Mouse (Mus musculus) granulocyte monocyte progenitor cell, adult 5-6 weeks (primary cell): ENCODE data around the gene Ctsa. TPM values are rescaled to one million over a fixed set of nuclear protein-coding genes. Genes with fewer than 3 reads are reported as not detected.

Experiments used
- ATAC-seq: replicated peaks from 2 replicates; pipeline ENCODE4 v1.8.0; 2016; ENCODE audit warnings: mild to moderate bottlenecking, moderate TSS enrichment, inconsistent platforms; ENCODE audit not compliant: poor library complexity, severe bottlenecking
- total RNA-seq, 2 experiments: library from RNA; stranded (forward) in 1 of 2; stranded (reverse) in 1 of 2; fragments of 200-712, 200-1000 nt in 1 of 2; fragments of >200 nt in 1 of 2; fragmentation: Nextera tagmentation in 1 of 2; gene quantifications; 2 replicates each; pipeline ENCODE4 v1.2.3; 2014 to 2017

Gene Ctsa
- total RNA-seq, 2 experiments from 2014 or later: 89.0 to 109 TPM

DNA sequence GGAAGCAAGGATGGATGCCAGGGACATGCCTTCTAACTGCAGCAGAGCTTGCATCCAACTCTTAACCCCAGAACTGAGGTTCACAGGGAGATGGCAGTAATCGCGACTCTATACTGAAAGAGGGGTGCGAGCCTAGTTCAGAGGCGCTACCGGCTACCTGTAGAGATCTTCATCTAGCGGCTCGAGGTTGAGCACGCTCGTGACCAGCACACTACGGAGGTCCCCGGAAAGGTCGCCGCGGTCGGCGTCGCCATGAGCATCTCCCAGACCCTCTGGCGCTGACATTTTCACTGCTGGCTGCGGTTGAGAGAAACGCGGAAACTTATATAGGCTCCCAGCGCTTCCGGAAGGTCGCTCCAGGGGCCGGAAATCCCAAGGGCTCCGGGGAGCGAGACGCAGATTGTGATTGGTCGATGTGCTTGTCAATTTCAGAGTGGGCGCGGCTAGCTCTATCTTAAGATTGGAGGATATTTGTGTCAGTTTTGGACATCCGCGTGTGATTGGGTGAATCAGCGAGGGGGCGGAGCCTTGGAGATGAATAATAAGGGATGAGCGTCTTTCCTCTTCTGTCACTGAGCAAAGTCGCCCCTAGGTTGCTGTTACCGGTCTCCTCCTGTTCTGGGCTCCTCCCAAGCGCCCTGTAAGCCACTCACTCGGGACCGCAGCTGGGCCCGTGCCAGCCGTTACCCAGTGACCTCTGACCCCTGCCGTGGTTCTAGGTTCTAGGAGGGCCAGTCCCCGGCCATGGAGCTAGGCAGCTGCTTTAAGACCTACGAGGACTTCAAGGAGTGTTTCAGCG, 27.9 kb upstream of the Ctsa start, which contains the start of the genes Acot8 and Zswim3:
Acot8 (minus strand) TSS at position 350 of the 799 bp plus-strand sequence.
Zswim3 (plus strand) TSS at position 566 of the 799 bp plus-strand sequence.
- ATAC-seq: peak; percentile 92

DNA sequence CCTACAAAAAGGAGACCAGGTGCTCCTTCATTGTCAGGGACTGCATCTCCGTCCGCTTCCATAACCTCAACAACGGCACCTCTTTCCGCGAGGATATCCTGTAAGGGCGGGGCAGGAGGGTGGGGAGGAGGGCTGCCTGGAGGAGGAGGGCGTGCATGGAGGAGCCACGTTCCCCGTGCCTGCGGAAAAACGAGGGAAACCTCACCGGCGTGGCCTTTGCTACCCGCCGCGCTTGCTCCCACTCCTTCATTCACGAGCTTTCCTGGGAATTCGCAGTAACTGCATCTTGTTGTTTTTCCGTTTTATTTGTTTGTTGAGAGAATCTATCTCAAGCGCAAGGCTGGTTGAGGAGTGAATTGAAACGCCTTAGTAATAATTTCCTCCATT, 27.3 kb upstream of the Ctsa start:
- peak; percentile 38 for ATAC-seq

DNA sequence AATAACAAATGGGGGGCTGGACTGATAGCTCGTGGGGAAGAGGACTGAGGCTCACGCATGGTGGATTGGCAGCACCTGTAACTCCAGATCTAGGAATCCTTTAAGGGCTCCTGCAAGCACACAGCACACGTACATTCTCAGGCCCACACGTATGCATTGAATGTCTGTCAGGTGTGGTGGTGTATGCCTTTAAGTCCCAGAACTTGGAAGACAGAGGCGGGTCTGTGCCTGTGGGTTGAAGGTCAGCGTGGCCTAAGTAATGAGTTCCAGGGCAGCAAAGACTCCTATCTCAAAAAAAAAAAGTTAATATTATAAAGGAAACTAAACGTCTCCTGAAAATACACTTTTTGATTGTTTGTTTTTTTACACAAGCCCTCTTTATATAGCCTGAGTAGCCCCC, 26.1 kb upstream of the Ctsa start:
- no peak for ATAC-seq

DNA sequence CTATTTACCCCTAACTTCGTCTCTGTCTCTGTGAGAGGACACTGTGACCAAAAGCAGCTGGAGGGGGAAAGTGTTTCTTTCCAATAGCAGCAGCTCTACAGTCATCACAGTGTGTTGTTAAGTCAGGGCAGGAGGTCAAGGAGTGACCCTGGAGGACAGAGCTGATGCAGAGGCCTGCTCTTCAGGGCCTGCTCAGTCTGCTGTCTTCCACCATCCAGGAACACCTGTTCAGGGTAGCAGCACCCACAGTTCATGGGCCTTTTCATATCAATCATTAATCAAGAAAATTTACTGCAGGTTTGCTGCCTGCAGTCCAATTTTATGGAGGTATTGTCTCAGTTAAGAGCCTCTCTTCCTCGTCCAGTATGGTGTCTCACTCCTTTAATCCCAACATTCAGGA, 19.1 kb upstream of the Ctsa start:
- no peak for ATAC-seq

DNA sequence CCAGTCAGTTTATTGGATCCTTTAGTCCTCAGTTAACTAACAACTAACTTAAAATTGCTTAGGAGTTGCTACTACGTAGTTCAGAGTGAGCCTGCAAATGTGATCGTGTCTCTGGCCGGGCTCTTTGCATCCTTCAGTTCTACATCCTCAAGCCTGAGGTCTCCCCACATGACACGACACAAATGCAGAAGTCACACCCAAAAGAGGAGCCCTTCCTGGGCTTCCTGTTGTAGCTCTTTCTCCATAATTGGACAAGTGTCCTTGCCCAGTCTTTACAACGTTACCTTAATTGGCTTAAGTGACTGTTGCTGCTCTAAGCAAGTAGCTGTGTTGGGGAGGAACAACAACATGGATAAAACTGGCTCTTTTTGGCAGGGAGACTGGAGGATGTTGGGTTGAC, 17.3 kb upstream of the Ctsa start:
- ATAC-seq: peak; percentile 99

DNA sequence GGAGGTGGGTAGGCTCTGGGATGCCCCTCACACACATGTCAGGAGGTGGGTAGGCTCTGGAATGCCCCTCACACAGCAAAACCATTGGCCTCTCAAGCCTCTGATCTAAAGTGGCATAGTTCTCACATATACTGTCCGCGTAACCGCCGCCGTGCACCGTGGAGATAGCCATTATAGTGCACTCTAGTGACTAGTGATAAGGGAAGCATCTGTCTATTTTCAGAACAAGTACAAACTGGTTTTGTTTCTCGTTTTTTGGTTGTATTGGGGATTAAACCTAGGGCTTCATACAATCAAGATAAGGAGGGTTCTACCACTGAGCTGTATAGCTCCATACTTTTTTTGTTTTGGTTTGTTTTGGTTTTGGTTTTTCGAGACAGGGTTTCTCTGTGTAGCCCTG, 16.9 kb upstream of the Ctsa start:
- no peak for ATAC-seq

DNA sequence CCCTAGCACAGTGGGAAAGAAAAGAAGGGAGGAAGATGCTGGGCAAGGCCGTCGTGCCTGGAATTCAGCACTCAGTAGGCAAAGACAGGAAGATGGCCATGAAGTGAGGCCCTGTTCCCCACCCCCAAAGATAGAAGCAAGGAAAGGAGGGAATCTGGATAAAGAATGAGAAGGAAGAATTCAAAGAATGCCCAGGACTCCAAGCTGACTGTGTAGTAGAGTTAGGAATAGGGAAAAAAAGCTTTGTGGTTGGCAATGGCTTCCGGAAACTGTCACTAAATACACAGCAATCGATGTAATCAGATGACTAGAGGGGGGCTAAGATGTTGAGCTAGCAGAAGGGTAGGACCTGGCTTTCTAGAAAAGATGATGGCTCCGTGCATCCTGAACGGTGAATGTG, 15.5 kb upstream of the Ctsa start:
- no peak for ATAC-seq

DNA sequence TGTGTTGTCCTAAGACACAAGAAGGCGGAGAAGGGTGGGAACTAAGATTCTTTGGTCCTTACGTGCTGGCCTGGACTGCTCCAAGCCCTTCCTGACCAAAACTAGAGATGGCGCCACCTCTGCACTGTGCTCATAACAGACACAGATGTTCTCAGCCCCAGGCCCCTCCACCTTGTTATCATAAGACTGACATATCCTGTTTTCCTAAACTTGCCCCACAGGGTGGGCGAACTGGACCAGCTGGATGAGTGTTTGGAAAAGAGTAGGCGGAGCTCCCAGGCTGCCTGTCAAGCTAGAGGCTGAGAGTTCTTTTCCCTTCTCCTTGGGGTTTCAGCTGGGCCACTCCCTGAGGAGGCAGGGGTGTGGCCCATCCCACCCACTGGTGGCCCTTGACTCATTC, 15.0 kb upstream of the Ctsa start:
- no peak for ATAC-seq

DNA sequence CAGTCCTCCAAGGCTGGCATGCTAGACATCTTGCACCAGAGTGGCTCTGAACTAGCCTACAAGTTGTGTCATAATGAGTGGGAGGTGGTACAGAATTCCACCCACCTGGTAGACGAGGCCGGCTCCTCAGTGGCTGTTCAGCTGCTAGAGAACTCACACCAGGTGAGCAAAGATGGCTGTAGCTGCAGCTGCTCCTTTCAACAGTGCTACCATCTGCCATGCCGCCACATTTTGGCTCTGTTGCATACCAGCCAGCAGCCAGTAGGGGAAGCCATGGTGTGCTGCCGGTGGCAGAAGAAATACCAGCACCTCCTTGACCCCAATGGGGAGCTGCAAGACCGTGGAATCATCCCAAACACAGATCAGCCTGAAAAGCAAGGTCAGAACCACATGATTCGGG, 11.6 kb upstream of the Ctsa start:
- no peak for ATAC-seq

DNA sequence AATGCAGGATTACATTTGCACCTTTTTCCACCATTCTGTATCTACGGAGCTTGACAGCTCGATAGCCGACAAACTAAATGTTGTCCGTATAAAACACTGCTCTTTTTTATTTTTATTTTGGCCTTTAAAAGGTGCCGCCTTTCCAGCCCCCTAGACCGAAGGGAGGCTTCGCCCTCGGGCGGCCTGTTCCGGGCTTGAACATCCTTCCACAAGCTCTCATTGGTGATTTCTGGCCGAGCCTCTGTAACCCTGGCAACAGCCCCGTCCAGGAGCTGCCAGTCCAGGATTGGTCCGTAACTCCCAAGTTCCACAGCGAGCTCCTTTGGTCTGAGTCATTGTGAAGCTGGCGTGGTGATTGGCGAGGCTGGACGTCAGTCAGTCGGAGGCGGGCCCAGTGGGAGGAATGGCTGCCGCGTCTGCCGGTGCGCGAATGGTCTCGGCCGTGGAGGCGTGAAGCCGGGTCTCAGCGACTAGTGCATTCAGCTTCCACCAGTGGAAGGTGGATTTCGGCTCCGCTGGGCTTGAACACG, 10.0 kb upstream of the Ctsa start, which contains the start of gene Zswim1:
Zswim1 (plus strand) TSS at position 51 of the 530 bp plus-strand sequence.
- ATAC-seq: peak; percentile 99

DNA sequence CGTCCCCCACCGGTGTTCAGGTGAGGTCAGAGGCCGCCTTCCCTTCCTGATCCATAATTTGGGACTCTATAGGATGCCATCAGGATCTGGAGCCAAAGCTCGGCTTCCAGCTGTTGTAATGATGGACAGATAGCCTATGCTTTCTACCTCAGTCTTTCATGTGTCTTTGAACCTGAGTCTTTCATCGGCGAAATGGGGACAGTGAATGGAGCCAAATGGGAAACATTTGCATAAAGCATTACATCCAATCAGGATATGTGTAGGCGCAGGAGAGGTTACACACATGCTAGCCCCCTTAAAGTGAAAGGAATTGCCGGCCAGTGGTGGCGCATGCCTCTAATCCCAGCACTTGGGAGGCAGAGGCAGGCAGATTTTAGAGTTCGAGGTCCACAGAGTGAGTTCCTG, 9.5 kb upstream of the Ctsa start:
- ATAC-seq: peak; percentile 65

DNA sequence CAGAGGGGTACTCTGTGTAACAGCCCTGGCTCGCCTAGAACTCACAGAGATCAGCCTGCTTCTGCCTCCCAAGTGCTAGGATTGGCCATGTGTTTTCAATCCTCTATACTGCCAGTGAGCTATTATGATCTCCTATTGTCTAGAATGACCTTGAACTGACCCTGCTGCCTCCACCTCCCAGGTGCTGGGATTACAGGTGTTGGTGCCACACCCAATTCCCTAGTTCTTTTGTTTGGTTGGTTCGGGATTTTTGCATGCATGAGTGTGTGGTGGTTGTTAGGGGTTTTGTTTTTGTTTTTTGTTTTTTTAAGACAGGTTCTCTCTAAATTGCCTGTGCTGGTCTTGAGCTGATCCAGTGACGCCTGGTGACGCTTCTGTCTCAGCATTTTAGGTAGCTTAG, 8.7 kb upstream of the Ctsa start:
- no peak for ATAC-seq

DNA sequence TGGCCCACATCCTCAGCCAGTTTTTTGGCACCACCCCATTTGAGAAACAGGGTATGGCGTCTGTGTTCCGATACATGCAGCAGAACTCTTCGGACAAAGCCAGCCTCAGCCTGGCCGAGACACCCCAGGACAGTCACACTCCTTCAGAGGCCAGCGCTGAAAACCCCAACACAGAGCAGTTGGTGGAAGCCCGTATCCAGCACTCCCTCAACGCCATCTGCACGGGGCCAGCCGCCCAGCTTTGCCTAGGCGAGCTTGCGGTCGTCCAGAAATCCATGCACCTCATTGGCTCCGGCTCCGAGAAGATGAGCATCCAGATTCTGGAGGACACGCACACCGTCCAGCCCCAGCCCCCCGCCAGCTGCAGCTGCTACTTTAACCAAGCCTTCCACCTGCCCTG, 7.2 kb upstream of the Ctsa start:
- no peak for ATAC-seq

DNA sequence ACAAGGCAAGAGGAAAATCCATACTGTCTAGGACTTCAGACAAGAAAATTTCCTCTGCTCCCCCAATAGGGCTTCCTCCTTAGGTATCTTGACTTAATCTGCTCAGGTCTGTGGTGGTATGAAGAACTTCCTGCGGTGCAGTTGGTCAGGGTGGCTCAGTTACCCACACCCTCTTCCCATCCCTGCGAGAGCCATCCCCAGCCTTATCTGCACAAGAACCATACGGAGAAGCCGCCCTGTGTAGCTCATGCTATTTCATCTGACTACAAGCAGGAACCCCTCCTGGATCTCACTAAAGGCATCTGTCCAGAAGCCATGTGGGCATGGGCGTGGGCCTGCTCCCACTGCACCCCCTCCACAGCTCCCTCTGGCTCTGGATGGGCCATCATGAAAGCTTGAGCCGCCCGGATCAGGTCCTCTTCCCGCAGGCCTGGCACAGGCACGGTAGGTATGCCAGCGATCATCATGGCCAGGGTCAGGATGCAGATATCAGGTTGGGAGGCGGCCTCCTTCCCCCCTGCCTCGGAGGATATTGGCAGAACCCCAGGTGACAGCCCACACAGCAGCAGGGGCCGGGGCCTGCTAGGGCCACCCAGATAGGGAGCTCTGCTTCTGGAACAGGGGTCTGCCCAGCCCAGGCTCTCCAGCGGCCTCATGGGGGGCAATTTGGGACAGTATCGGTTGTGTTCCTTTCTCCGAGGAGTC, 5.4 kb upstream of the Ctsa start:
- ATAC-seq: no peak

DNA sequence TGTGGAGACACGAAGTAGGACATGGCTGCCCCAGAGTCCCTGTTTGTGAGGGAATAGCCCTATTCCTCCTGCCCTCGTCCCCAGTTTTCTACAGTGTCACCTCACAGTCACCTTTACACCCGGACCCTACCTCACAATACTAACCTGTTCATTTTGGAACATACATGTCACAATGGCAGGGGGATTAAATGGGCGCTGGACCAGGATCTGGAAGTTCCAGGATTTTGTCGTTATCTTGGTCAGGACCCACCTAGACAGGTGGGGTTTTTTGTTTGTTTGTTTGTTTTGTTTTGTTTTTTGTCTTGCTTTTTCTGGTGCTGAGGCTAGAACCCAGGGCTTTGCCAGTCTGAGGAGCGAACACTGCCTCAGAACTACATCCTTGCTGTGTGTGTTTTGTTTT, 4.2 kb upstream of the Ctsa start, which contains the start of gene Spata25:
Spata25 (minus strand) TSS at position 101 of the 400 bp plus-strand sequence.
- no peak for ATAC-seq

DNA sequence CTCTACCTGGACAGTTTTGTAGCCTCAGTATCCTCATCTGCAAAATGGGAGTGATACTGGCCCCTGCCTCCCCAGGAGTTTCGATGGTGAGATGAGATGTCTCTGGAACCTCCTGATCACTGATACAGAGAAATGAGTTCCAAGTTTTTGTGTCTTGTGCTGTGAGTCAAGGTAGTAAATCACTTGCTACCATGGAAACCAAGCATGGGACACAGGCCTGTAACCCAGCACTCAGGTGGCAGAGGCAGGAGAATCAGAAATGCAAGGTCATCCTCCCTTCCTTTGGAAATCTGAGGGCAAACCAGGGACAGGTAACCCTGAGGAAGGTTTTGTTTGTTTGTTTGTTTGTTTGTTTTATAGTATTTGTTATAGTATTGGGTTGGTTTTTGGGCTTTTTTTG, 3.6 kb upstream of the Ctsa start:
- no peak for ATAC-seq

DNA sequence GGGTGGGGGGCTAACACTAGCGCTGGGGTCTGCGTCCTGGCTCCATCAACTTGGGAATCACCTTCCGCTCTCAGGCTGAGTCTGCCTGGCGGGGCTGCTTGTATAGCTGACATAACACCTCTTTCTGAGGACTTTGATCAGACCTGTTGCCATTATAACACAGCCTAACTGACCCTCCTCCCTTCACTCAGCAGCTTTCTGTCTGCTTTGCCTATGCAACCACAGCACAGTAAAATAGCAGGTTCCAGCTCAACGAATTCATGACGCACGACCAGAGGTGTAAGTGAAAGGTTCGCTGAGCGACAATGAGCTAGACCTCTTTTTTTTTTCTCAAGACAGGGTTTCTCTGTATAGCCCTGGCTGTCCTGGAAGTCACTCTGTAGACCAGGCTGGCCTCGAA, 1.6 kb upstream of the Ctsa start:
- no peak for ATAC-seq

DNA sequence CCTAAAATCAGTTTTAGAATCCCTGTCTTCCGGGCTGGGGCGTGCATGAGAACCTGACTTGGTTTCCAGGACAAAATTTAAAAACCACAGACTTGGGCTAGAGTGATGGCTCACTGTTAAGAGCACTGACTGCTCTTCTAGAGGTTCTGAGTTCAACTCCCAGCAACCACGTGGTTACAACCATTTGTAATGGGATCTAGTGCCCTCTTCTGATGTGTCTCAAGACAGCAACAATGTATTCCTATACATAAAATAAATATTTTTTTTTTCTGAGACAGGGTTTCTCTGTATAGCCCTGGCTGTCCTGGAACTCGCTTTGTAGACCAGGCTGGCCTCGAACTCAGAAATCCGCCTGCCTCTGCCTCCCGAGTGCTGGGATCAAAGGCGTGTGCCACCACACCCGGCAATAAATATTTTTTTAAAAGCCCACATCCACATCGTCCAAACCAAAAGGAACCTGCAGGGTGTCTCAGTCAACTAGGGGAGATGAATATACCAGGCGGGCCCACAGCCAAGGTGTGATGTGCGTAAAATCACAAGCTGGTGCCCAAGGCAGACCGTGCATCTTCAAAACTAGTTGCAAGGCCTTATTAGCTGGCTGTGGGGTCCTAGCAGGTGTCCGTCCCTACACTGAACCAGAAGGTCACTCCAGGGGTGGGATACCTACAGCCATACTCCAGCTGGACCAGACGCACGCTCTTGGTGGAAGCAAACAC, 483 bp upstream of the Ctsa start:
- ATAC-seq: no peak

DNA sequence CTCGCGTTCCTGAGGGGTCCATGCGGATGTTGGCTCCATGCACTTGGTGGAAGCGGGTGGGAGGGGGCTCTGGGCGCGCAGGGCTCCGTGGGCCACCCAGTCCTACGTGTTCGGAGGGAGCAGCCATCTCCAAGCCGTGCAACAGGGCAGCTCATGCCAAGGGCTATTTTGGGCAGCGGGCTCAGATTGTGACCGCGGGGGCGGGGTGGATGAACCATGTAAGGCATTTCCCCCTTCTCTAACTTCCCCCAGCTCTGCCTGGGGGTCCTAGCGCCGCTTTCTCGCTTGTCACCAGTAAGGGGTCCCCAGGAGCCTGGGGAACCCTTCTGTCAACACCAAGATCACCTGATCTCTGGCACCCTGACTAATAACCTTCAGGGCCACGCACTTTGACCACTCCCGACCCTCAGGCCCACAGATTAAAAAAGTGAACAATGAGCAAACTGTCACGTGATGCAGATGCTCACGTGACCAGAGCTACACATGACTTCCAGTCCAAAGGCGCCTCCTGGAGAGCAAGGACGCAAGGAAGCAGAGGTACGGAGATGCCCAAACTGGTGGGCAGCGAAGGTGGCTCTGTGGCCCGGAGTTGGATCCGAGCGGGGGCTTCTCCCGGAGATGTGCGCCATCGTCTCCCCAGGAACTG, 764 bp downstream of the Ctsa start, which contains the start of gene Neurl2:
Neurl2 (minus strand) TSS at position 143 of the 646 bp plus-strand sequence.
- ATAC-seq: peak; percentile 64

DNA sequence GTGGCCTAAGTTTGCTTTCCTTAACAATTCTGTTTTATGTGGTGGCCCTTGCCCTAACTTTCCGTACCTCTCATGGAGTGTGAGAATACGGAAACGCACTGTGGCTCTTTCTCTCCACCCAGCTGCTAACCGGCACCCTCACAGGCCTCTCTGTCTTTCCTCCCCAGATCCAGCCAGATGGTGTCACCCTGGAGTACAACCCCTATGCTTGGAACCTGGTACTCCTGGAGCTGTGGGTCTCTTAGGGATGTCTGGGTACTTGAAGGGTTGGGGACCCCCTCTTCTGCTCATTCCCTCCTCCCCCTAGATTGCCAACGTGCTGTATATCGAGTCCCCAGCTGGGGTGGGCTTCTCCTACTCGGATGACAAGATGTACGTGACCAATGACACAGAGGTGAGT, 1.9 kb downstream of the Ctsa start:
- ATAC-seq: no peak
